Mouse (Mus musculus): ENCODE measurements at regions not wholly inside any gene's neighbourhood (a gene's known extent, or its start where the extent isn't known, plus 50 kb on each side); places are given as distances from the start of the nearest gene placed in this dataset.
"Not testable (repeated sequence)": the region's sequence is repeated elsewhere in the genome, so short reads cannot be mapped to it uniquely, and the experiment has no call there.

GRCm38 (mm10) chr1:81739392-81739791 is 493.5 kb upstream of the Gm9747 start:
- H3K9ac ChIP-seq (replicated peaks; ENCODE audit: low read depth, low read length) = no peak overlapping the region
- no peaks in the 10 kb centered on the region for H3K27me3 ChIP-seq (ENCODE audit: control insufficient read depth, insufficient read depth, low read length)
- no peak overlapping the region for H3K4me2 ChIP-seq (ENCODE audit: low read depth, low read length)
- peaks cover 12% of the 10 kb centered on the region; the same call in 1 of the 2 replicates for H3K4me1 ChIP-seq (ENCODE audit: control insufficient read depth, insufficient read depth)
- H3K27ac ChIP-seq (ENCODE audit: low read depth) = no peak overlapping the region
- TF ChIP-seq EP300 (IDR thresholded peaks at IDR 0.05; ENCODE audit: low read depth) (no peak), CTCF (IDR thresholded peaks at IDR 0.05; ENCODE audit: low read depth) (no peak)
- no peak overlapping the region for H3K4me3 ChIP-seq (ENCODE audit: low read depth, low read length)
- WGBS = 81% methylated on average over 3 of the region's 3 CpGs
- no peaks in the 10 kb centered on the region for H3K9me3 ChIP-seq (replicated peaks; ENCODE audit: control insufficient read depth, low read length)
- ATAC-seq (ENCODE audit: insufficient read depth, low read depth) (no peak), DNase-seq (ENCODE audit: low spot score) (no peak)
- H3K36me3 ChIP-seq (replicated peaks; ENCODE audit: control insufficient read depth, insufficient read depth, low read length) = no peaks in the 10 kb centered on the region

DNA sequence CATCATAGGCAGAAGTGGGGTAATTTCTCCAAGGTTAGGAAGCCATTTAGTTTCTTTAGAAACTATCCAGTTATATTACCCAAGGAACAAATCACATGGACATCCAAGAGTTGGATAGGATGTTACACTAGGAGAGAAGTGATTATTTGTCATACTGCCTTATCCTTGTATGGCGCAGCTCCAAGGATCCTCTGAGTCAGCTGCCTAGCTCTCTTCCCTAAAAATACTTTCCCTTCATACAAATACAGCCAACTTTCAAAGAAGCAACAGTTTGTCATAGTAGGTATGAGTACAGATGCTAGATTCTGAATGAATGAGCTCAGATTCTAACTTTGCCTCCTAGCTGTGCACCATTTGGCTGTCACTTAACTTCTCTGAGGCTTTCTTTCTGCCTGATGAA is 492.9 kb upstream of the Gm9747 start:
- no peak overlapping the region for H3K4me3 ChIP-seq (ENCODE audit: low read depth, low read length)
- no peaks in the 10 kb centered on the region for H3K36me3 ChIP-seq (replicated peaks; ENCODE audit: control insufficient read depth, insufficient read depth, low read length)
- H3K27ac ChIP-seq (ENCODE audit: low read depth) = no peak overlapping the region
- no peak overlapping the region for H3K9ac ChIP-seq (replicated peaks; ENCODE audit: low read depth, low read length)
- 86% methylated on average over 1 of the region's 1 CpGs for WGBS
- DNase-seq (ENCODE audit: low spot score) = no peak
- no peak for TF ChIP-seq CTCF (IDR thresholded peaks at IDR 0.05; ENCODE audit: low read depth)
- TF ChIP-seq EP300 (IDR thresholded peaks at IDR 0.05; ENCODE audit: low read depth) = no peak
- H3K27me3 ChIP-seq (ENCODE audit: control insufficient read depth, insufficient read depth, low read length) = no peaks in the 10 kb centered on the region
- peaks cover 14% of the 10 kb centered on the region; the same call in 1 of the 2 replicates for H3K4me1 ChIP-seq (ENCODE audit: control insufficient read depth, insufficient read depth)
- ATAC-seq (ENCODE audit: insufficient read depth, low read depth) = no peak
- H3K9me3 ChIP-seq (replicated peaks; ENCODE audit: control insufficient read depth, low read length) = no peaks in the 10 kb centered on the region
- H3K4me2 ChIP-seq (ENCODE audit: low read depth, low read length) = no peak overlapping the region

DNA sequence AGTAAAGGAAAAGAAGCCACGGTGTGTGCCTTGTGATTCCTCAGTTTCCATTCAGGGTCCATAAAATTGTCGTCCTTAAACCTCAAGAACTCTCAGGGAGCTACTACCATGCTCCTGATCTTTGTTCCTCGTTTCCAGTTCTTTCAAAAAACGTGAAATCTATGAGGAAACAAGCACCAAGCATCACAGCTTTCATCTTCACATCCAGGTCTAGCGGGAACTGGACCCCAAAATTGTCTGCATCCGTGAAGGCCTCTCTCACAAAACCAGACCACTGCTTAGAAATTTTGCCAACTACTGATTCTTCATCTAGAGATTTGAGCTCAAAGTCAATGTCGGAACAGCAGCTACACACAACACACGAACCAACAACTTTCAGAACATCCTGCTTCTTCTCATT is 491.0 kb upstream of the Gm9747 start:
- not testable (repeated sequence) for H3K27ac ChIP-seq (ENCODE audit: low read depth); DNase-seq (ENCODE audit: low spot score); H3K9ac ChIP-seq (replicated peaks; ENCODE audit: low read depth, low read length); H3K27me3 ChIP-seq (ENCODE audit: control insufficient read depth, insufficient read depth, low read length); H3K4me2 ChIP-seq (ENCODE audit: low read depth, low read length); H3K36me3 ChIP-seq (replicated peaks; ENCODE audit: control insufficient read depth, insufficient read depth, low read length); H3K4me3 ChIP-seq (ENCODE audit: low read depth, low read length); ATAC-seq (ENCODE audit: insufficient read depth, low read depth); H3K9me3 ChIP-seq (replicated peaks; ENCODE audit: control insufficient read depth, low read length)
- WGBS = 88% methylated on average over 8 of the region's 8 CpGs
- peaks cover 14% of the 10 kb centered on the region; the same call in 1 of the 2 replicates for H3K4me1 ChIP-seq (ENCODE audit: control insufficient read depth, insufficient read depth)

DNA sequence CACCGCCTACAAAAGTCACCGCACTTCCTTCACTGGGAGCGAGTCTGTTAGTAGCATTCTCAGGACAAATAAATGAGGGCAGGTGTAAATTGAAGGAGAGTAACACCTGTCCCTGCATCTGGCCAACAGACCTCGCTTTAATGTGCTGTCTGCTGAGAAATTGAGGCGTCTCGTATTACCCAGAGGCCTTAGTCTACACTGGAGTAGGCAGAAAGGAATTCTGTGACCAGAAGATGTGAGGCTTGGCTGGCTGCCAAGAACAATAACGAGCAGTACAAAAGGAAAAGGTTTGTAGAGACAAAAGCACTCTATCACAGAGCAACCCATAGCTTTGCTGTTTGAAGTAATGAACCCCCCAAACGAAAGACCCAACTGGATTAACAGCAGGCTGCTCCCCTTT is 488.4 kb upstream of the Gm9747 start:
- Histone ChIP-seq H3K27ac (ENCODE audit: low read depth) (no peak overlapping the region), H3K9ac (replicated peaks; ENCODE audit: low read depth, low read length) (no peak overlapping the region), H3K4me3 (ENCODE audit: low read depth, low read length) (no peak overlapping the region), H3K9me3 (replicated peaks; ENCODE audit: control insufficient read depth, low read length) (no peaks in the 10 kb centered on the region), H3K36me3 (replicated peaks; ENCODE audit: control insufficient read depth, insufficient read depth, low read length) (no peaks in the 10 kb centered on the region), H3K4me2 (ENCODE audit: low read depth, low read length) (no peak overlapping the region), H3K27me3 (ENCODE audit: control insufficient read depth, insufficient read depth, low read length) (no peaks in the 10 kb centered on the region), H3K4me1 (ENCODE audit: control insufficient read depth, insufficient read depth) (peaks cover 14% of the 10 kb centered on the region; the same call in 1 of the 2 replicates)
- no peak for TF ChIP-seq EP300 (IDR thresholded peaks at IDR 0.05; ENCODE audit: low read depth)
- no peak for TF ChIP-seq CTCF (IDR thresholded peaks at IDR 0.05; ENCODE audit: low read depth)
- ATAC-seq (ENCODE audit: insufficient read depth, low read depth) = no peak
- DNase-seq (ENCODE audit: low spot score) = no peak
- WGBS = 39% methylated on average over 8 of the region's 8 CpGs

GRCm38 (mm10) chr1:81745024-81745960 is 487.6 kb upstream of the Gm9747 start:
- Histone ChIP-seq H3K27ac (ENCODE audit: low read depth) (no peak overlapping the region), H3K4me2 (ENCODE audit: low read depth, low read length) (no peak overlapping the region), H3K36me3 (replicated peaks; ENCODE audit: control insufficient read depth, insufficient read depth, low read length) (no peaks in the 10 kb centered on the region), H3K4me1 (ENCODE audit: control insufficient read depth, insufficient read depth) (peaks cover 9% of the 10 kb centered on the region; the same call in 1 of the 2 replicates), H3K9me3 (replicated peaks; ENCODE audit: control insufficient read depth, low read length) (no peaks in the 10 kb centered on the region), H3K9ac (replicated peaks; ENCODE audit: low read depth, low read length) (no peak overlapping the region), H3K27me3 (ENCODE audit: control insufficient read depth, insufficient read depth, low read length) (no peaks in the 10 kb centered on the region), H3K4me3 (ENCODE audit: low read depth, low read length) (no peak overlapping the region)
- DNase-seq (ENCODE audit: low spot score) (no peak), ATAC-seq (ENCODE audit: insufficient read depth, low read depth) (no peak)
- TF ChIP-seq CTCF (IDR thresholded peaks at IDR 0.05; ENCODE audit: low read depth) (no peak), EP300 (IDR thresholded peaks at IDR 0.05; ENCODE audit: low read depth) (no peak)
- WGBS = 86% methylated on average over 14 of the region's 14 CpGs
